Mouse (Mus musculus) small intestine, adult 2 months (tissue): ENCODE results near the gene Csta1. TPM values are rescaled to one million over a fixed set of nuclear protein-coding genes. Genes with fewer than 3 reads are reported as not detected.
"Not testable (repeated sequence)": the region's sequence is repeated elsewhere in the genome, so short reads cannot be mapped to it uniquely, and the experiment has no call there.

ENCODE experiments used
- H3K27ac ChIP-seq: fragments of 200-500 bp; 2 replicates; pipeline ENCODE4 v1.5.1; 2012; ENCODE audit warnings: low read depth, low read length, control low read depth, inconsistent platforms; ENCODE audit not compliant: insufficient read depth
- H3K27me3 ChIP-seq: fragments of 200-500 bp; 2 replicates; pipeline ENCODE4 v1.6.1; 2012; ENCODE audit warnings: mild to moderate bottlenecking, moderate library complexity, low read length, inconsistent platforms; ENCODE audit not compliant: control insufficient read depth, insufficient read depth
- H3K36me3 ChIP-seq: fragments of 200-500 bp; 2 replicates; pipeline ENCODE4 v1.6.1; 2012; ENCODE audit warnings: mild to moderate bottlenecking, low read length, control low read depth, inconsistent platforms; ENCODE audit not compliant: control insufficient read depth, insufficient read depth
- H3K4me1 ChIP-seq: fragments of 200-500 bp; 2 replicates; pipeline ENCODE4 v1.6.1; 2012; ENCODE audit warnings: low read length, inconsistent platforms, mixed read lengths; ENCODE audit not compliant: control insufficient read depth, insufficient read depth, insufficient read length
- H3K4me3 ChIP-seq: fragments of 200-500 bp; 2 replicates; pipeline ENCODE4 v1.5.1; 2012; ENCODE audit warnings: low read depth, mild to moderate bottlenecking, control low read depth, inconsistent platforms, low read length, moderate library complexity
- CTCF ChIP-seq: fragments of 200-500 bp; IDR thresholded peaks from 2 replicates; pipeline ENCODE4 v1.5.1; 2012; ENCODE audit warnings: low read depth, mild to moderate bottlenecking, control low read depth, inconsistent platforms, low read length, moderate library complexity, mixed read lengths; ENCODE audit not compliant: insufficient replicate concordance, insufficient read length; ENCODE audit errors: extremely low read depth
- POLR2A ChIP-seq: fragments of 200-500 bp; IDR thresholded peaks from 2 replicates; pipeline ENCODE4 v1.6.1; 2012; ENCODE audit warnings: low read depth, mild to moderate bottlenecking, control low read depth, inconsistent platforms, low read length, moderate library complexity
- WGBS: fragments of 180-500 bp; shearing (Covaris S2); methylation state at CpG from one replicate; pipeline ENCODE4 v1.1.7; 2018; 5-methylcytosine and 5-hydroxymethylcytosine counted together
- polyA plus RNA-seq: library from polyadenylated mRNA; depleted of rRNA; stranded (reverse); fragments of >200 nt; gene quantifications from 2 replicates; pipeline ENCODE4 v1.2.3, GENCODE M21; 2012; rRNA removed

Gene Csta1
- polyA plus RNA-seq, result not detected in 2 replicates

DNA sequence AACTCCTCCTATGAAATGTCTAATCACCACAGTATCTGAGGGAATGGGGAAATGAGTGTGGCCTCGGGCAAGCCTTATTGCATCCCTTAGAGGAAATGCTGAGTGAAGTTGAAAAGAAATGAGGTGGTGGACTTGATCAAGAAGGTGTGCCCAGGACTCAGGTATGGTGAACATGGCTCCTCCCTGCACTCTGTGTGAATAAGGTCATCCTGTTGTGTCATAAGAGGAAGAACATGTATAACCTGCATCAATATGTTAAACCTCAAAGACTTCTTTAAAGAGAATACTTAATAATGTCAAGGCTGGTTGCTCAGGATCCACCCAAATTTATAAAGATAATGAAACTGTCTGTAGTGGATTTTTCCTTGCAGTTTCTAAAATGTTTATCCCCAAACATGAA, at the start of gene Csta1:
Gene Csta1, minus strand, starts transcription at position 101 of the 400 bp plus-strand sequence.
- 31% methylated on average over 1 of the region's 1 CpGs for WGBS
- Histone ChIP-seq H3K4me1 (no peaks in the 10 kb centered on the region), H3K27ac (no peak within 1 kb of the TSS), H3K27me3 (no peaks in the 10 kb centered on the region), H3K36me3 (no peaks in the 10 kb centered on the region), H3K4me3 (no peak within 1 kb of the TSS)
- TF ChIP-seq CTCF, result no peak
- TF ChIP-seq POLR2A, result no peak

DNA sequence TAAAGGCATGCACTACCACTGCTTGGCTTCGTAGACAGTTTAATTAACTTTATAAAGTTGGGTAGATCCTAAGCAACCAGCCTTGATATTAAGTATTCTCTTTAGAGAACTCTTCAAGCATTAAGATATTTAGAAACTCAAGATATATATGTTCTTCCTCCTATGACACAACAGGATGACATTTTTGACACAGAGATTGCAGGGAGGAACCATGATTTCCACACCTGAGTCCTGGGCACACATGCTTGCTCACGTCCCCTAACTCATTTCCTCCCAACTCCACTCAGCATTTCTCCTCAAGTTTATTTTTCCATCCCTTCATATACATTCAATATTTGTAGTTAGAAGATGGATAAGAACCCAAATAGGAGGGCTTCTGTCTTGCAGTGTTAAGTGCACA, 48.9 kb upstream of the Csta1 start:
- Histone ChIP-seq H3K4me3 (no peak overlapping the region), H3K27me3 (no peaks in the 10 kb centered on the region), H3K4me1 (no peaks in the 10 kb centered on the region), H3K36me3 (no peaks in the 10 kb centered on the region), H3K27ac (no peak overlapping the region)
- 80% methylated on average over 2 of the region's 2 CpGs for WGBS
- TF ChIP-seq POLR2A (no peak), CTCF (no peak)

DNA sequence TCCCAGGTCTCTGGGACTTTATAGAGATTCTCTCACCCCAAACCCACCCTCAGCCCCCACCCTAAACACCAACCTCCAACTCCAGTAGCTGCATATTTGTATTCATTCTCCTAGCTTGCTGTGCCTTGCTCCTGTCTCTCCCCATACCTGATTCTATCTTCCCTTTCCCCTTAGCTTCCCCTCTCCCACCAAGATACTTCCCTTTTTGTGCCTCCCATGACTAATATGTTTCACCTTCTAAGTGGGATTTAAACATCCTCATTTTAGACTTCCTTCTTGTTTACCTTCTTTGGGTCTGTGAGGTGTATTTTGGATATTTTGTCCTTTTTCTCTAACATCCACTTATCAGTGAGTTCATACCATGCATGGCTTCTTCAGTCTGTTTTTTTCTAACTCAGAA, 45.1 kb upstream of the Csta1 start:
- Histone ChIP-seq H3K4me3 (no peak overlapping the region), H3K27ac (no peak overlapping the region), H3K36me3 (no peaks in the 10 kb centered on the region), H3K4me1 (no peaks in the 10 kb centered on the region), H3K27me3 (no peaks in the 10 kb centered on the region)
- TF ChIP-seq POLR2A (no peak), CTCF (no peak)

GRCm38 (mm10) chr16:36167841-36168240, 36.8 kb upstream of the Csta1 start:
- 87% methylated on average over 10 of the region's 10 CpGs for WGBS
- H3K27me3 ChIP-seq, H3K4me1 ChIP-seq, H3K36me3 ChIP-seq, H3K27ac ChIP-seq, H3K4me3 ChIP-seq: not testable (repeated sequence)

- Histone ChIP-seq H3K4me3 (no peak within 1 kb of the TSS), H3K27ac (no peak within 1 kb of the TSS), H3K27me3 (no peaks in the 10 kb centered on the region), H3K4me1 (no peaks in the 10 kb centered on the region), H3K36me3 (no peaks in the 10 kb centered on the region)
- TF ChIP-seq CTCF, result no peak
- TF ChIP-seq POLR2A, result no peak
These were observed 25.4 kb upstream of the Csta1 start, which contains the start of gene Stfa2l1 for GRCm38 (mm10) chr16:36156402-36156975. TSS of gene Stfa2l1 (plus strand) at chr16:36156811.

- Histone ChIP-seq H3K4me1 (no peaks in the 10 kb centered on the region), H3K27me3 (no peaks in the 10 kb centered on the region), H3K27ac (no peak overlapping the region), H3K36me3 (no peaks in the 10 kb centered on the region), H3K4me3 (no peak overlapping the region)
- no peak for TF ChIP-seq POLR2A
- no peak for TF ChIP-seq CTCF
- 54% methylated on average over 2 of the region's 2 CpGs for WGBS
These were observed 7.2 kb upstream of the Csta1 start for GRCm38 (mm10) chr16:36138201-36138600.

GRCm38 (mm10) chr16:36128092-36128491, 2.9 kb downstream of the Csta1 start:
- H3K36me3 ChIP-seq, result no peaks in the 10 kb centered on the region
- H3K27ac ChIP-seq, result no peak overlapping the region
- H3K4me3 ChIP-seq, result no peak overlapping the region
- 71% methylated on average over 7 of the region's 7 CpGs for WGBS
- TF ChIP-seq CTCF (no peak), POLR2A (no peak)
- H3K4me1 ChIP-seq, result no peaks in the 10 kb centered on the region
- H3K27me3 ChIP-seq, result no peaks in the 10 kb centered on the region

GRCm38 (mm10) chr16:36115751-36116150, 15.3 kb downstream of the Csta1 start:
- not testable (repeated sequence) for H3K27ac ChIP-seq, H3K27me3 ChIP-seq, H3K4me3 ChIP-seq, H3K36me3 ChIP-seq, H3K4me1 ChIP-seq
- WGBS, result 93% methylated on average over 6 of the region's 6 CpGs

- H3K4me1 ChIP-seq, H3K36me3 ChIP-seq, H3K27me3 ChIP-seq, H3K27ac ChIP-seq, H3K4me3 ChIP-seq: not testable (repeated sequence)
These were observed 19.6 kb downstream of the Csta1 start for GRCm38 (mm10) chr16:36111486-36111885.
